Mouse (Mus musculus) heart, embryonic 11.5 days (tissue): ENCODE results near the gene Gm47995. TPM values are rescaled to one million over a fixed set of nuclear protein-coding genes. Genes with fewer than 3 reads are reported as not detected.
A peak's percentile ranks its signal among the peaks of the same experiment; 100 is the strongest.
"Not testable (repeated sequence)": the region's sequence is repeated elsewhere in the genome, so short reads cannot be mapped to it uniquely, and the experiment has no call there.

Experiments
- ATAC-seq: fragments of 200-750 bp; cut with Nextera tagmentation; replicated peaks from 2 replicates; pipeline ENCODE4 v1.8.0; 2017; ENCODE audit warnings: moderate library complexity; ENCODE audit not compliant: insufficient number of reproducible peaks, low FRiP score, low TSS enrichment
- H3K27ac ChIP-seq: fragments of 300-500 bp; sonication (generic); 2 replicates; pipeline ENCODE4 v1.5.1; 2014; ENCODE audit warnings: mild to moderate bottlenecking, low read depth, low read length
- H3K27me3 ChIP-seq: fragments of 300-500 bp; sonication (generic); 2 replicates; pipeline ENCODE4 v1.6.1; 2014; ENCODE audit warnings: mild to moderate bottlenecking, low read length, mixed read lengths; ENCODE audit not compliant: control insufficient read depth, insufficient read depth
- H3K36me3 ChIP-seq: fragments of 300-500 bp; sonication (generic); 2 replicates; pipeline ENCODE4 v1.6.1; 2014; ENCODE audit warnings: mild to moderate bottlenecking, low read length, moderate library complexity, mixed read lengths; ENCODE audit not compliant: control insufficient read depth, insufficient read depth
- H3K4me1 ChIP-seq: fragments of 300-500 bp; sonication (generic); 2 replicates; pipeline ENCODE4 v1.6.1; 2014; ENCODE audit warnings: low read length; ENCODE audit not compliant: control insufficient read depth, insufficient read depth
- H3K4me2 ChIP-seq: fragments of 300-500 bp; sonication (generic); 2 replicates; pipeline ENCODE4 v1.6.1; 2014; ENCODE audit warnings: mild to moderate bottlenecking, moderate library complexity
- H3K4me3 ChIP-seq: fragments of 300-500 bp; sonication (generic); 2 replicates; pipeline ENCODE4 v1.5.1; 2014; ENCODE audit warnings: low read depth, low read length
- H3K9ac ChIP-seq: fragments of 300-500 bp; sonication (generic); 2 replicates; pipeline ENCODE4 v1.6.1; 2014; ENCODE audit warnings: mild to moderate bottlenecking, low read depth, low read length, moderate library complexity
- H3K9me3 ChIP-seq: fragments of 300-500 bp; sonication (generic); replicated peaks from 2 replicates; pipeline ENCODE4 v1.6.1; 2016; ENCODE audit warnings: low read length; ENCODE audit not compliant: control insufficient read depth
- WGBS: fragments of 180-500 bp; shearing (Covaris S2); extraction: QIAGEN DNeasy Blood & Tissue Kit; methylation state at CpG from one replicate; pipeline ENCODE4 v1.1.7; 2014; ENCODE audit not compliant: insufficient replicate concordance; 5-methylcytosine and 5-hydroxymethylcytosine counted together
- polyA plus RNA-seq: library from polyadenylated mRNA; unstranded; fragments of >200 nt; fragmentation: Nextera tagmentation; extraction: Ambion mirVana; gene quantifications from 2 replicates; pipeline ENCODE4 v1.2.1, GENCODE M21; 2014

The Gm47995 gene
- polyA plus RNA-seq, 1 experiment from 2014 or later, result 1.4 TPM

- H3K27ac ChIP-seq, H3K9ac ChIP-seq, H3K4me2 ChIP-seq, H3K36me3 ChIP-seq, H3K4me3 ChIP-seq, ATAC-seq, H3K9me3 ChIP-seq, H3K4me1 ChIP-seq, H3K27me3 ChIP-seq: not testable (repeated sequence)
- 39% methylated on average over 3 of the region's 3 CpGs for WGBS
Observed at GRCm38 (mm10) chr1:151196690-151197089, 1.6 kb upstream of the Gm47995 start.

- H3K4me3 ChIP-seq, H3K36me3 ChIP-seq, H3K27me3 ChIP-seq, ATAC-seq, H3K27ac ChIP-seq, H3K9ac ChIP-seq, H3K4me1 ChIP-seq, H3K9me3 ChIP-seq, H3K4me2 ChIP-seq: not testable (repeated sequence)
Observed at GRCm38 (mm10) chr1:151200620-151201019, 2.4 kb downstream of the Gm47995 start.

GRCm38 (mm10) chr1:151202771-151203170 lies 4.5 kb downstream of the Gm47995 start:
- not testable (repeated sequence) for H3K4me1 ChIP-seq, H3K4me2 ChIP-seq, H3K27me3 ChIP-seq, H3K9ac ChIP-seq, H3K36me3 ChIP-seq, H3K4me3 ChIP-seq, H3K9me3 ChIP-seq, H3K27ac ChIP-seq, ATAC-seq
- 60% methylated on average over 3 of the region's 5 CpGs for WGBS

GRCm38 (mm10) chr1:151203818-151204217 lies 5.6 kb downstream of the Gm47995 start, which contains the start of gene 3110040M04Rik:
Gene 3110040M04Rik, plus strand, starts transcription at chr1:151204121.
- not testable (repeated sequence) for H3K27ac ChIP-seq, H3K9me3 ChIP-seq, H3K27me3 ChIP-seq, H3K4me3 ChIP-seq, H3K4me1 ChIP-seq, H3K36me3 ChIP-seq, ATAC-seq, H3K4me2 ChIP-seq, H3K9ac ChIP-seq
- no CpG with 5 or more reads among the region's 6 CpGs for WGBS

GRCm38 (mm10) chr1:151208493-151208892 lies 10.2 kb downstream of the Gm47995 start:
- not testable (repeated sequence) for H3K4me1 ChIP-seq, H3K4me3 ChIP-seq, H3K9ac ChIP-seq, H3K9me3 ChIP-seq, H3K27ac ChIP-seq, H3K4me2 ChIP-seq, H3K27me3 ChIP-seq, H3K36me3 ChIP-seq
- peak; percentile 61; the same call in 1 of the 2 replicates for ATAC-seq
- WGBS, result 58% methylated on average over 3 of the region's 5 CpGs

- H3K4me3 ChIP-seq, H3K4me2 ChIP-seq, H3K27ac ChIP-seq, H3K36me3 ChIP-seq, H3K4me1 ChIP-seq, H3K9ac ChIP-seq, H3K9me3 ChIP-seq, ATAC-seq, H3K27me3 ChIP-seq: not testable (repeated sequence)
Observed at GRCm38 (mm10) chr1:151208944-151209343, 10.7 kb downstream of the Gm47995 start.

GRCm38 (mm10) chr1:151209824-151210355 lies 11.6 kb downstream of the Gm47995 start, which contains the start of gene Gm47996:
Gene Gm47996, plus strand, starts transcription at chr1:151210131.
- H3K9me3 ChIP-seq, ATAC-seq, H3K4me1 ChIP-seq, H3K4me2 ChIP-seq, H3K36me3 ChIP-seq, H3K27ac ChIP-seq, H3K9ac ChIP-seq, H3K4me3 ChIP-seq, H3K27me3 ChIP-seq: not testable (repeated sequence)
- WGBS, result 82% methylated on average over 4 of the region's 8 CpGs

- 55% methylated on average over 5 of the region's 5 CpGs for WGBS
- not testable (repeated sequence) for H3K36me3 ChIP-seq
Observed at GRCm38 (mm10) chr1:151211666-151212065, 13.4 kb downstream of the Gm47995 start.

GRCm38 (mm10) chr1:151214862-151215261 lies 16.6 kb downstream of the Gm47995 start:
- Histone ChIP-seq H3K9me3 (no peaks in the 10 kb centered on the region), H3K36me3 (no peaks in the 10 kb centered on the region), H3K4me2 (no peak overlapping the region), H3K4me1 (no peaks in the 10 kb centered on the region), H3K4me3 (no peak overlapping the region), H3K27me3 (no peaks in the 10 kb centered on the region), H3K27ac (no peak overlapping the region), H3K9ac (no peak overlapping the region)
- 64% methylated on average over 2 of the region's 2 CpGs for WGBS
- no peak for ATAC-seq

More at GRCm38 (mm10) chr1:151211666-151212065, 13.4 kb downstream of the Gm47995 start:
- not testable (repeated sequence) for H3K4me3 ChIP-seq, H3K9ac ChIP-seq, H3K9me3 ChIP-seq, H3K27me3 ChIP-seq, ATAC-seq, H3K27ac ChIP-seq, H3K4me2 ChIP-seq, H3K4me1 ChIP-seq
